Mouse (Mus musculus) cerebellum, adult 2 months (tissue): ENCODE results near the gene Cpsf6. TPM values are rescaled to one million over a fixed set of nuclear protein-coding genes. Genes with fewer than 3 reads are reported as not detected.

Experiments
- DNase-seq, 2 experiments: peaks; one replicate each; pipeline ENCODE4 v3.0.0; 2021
- H3K27ac ChIP-seq: fragments of 200-500 bp; 2 replicates; pipeline ENCODE4 v1.5.1; 2012; ENCODE audit warnings: low read length, control low read depth, inconsistent platforms; ENCODE audit not compliant: insufficient read depth
- H3K27me3 ChIP-seq: fragments of 200-500 bp; 2 replicates; pipeline ENCODE4 v1.6.1; 2012; ENCODE audit warnings: inconsistent platforms, mild to moderate bottlenecking, low read length, moderate library complexity; ENCODE audit not compliant: control insufficient read depth, insufficient read depth
- H3K4me1 ChIP-seq: fragments of 200-500 bp; 2 replicates; pipeline ENCODE4 v1.6.1; 2011; ENCODE audit warnings: low read length; ENCODE audit not compliant: control insufficient read depth, insufficient read depth
- H3K4me3 ChIP-seq: fragments of 200-500 bp; replicated peaks from 2 replicates; pipeline ENCODE3; 2011; ENCODE audit warnings: mild to moderate bottlenecking, low read depth, low read length, control low read depth; ENCODE audit not compliant: insufficient read depth
- CTCF ChIP-seq: fragments of 200-500 bp; IDR thresholded peaks from 2 replicates; pipeline ENCODE4 v1.5.1; 2011; ENCODE audit warnings: low read depth, mild to moderate bottlenecking, control low read depth, low read length, moderate library complexity, borderline replicate concordance; ENCODE audit not compliant: insufficient read depth
- POLR2A ChIP-seq: fragments of 200-500 bp; IDR thresholded peaks from 2 replicates; pipeline ENCODE4 v1.6.1; 2011; ENCODE audit warnings: low read length, control low read depth, borderline replicate concordance; ENCODE audit not compliant: insufficient read depth
- WGBS: fragments of 180-500 bp; shearing (Covaris S2); methylation state at CpG from one replicate; pipeline ENCODE4 v1.1.7; 2018; 5-methylcytosine and 5-hydroxymethylcytosine counted together
- polyA plus RNA-seq: library from polyadenylated mRNA; depleted of rRNA; stranded (reverse); fragments of >200 nt; gene quantifications from 2 replicates; pipeline ENCODE4 v1.2.3, GENCODE M21; 2012

Gene Cpsf6
- polyA plus RNA-seq, 1 experiment = 64.0 TPM

GRCm38 (mm10) chr10:117416095-117416494 is 36.3 kb upstream of the Cpsf6 start:
- 94% methylated on average over 9 of the region's 9 CpGs for WGBS
- TF ChIP-seq CTCF (no peak), POLR2A (no peak)
- DNase-seq = no peak
- no peak overlapping the region for H3K27ac ChIP-seq
- H3K4me1 ChIP-seq = no peaks in the 10 kb centered on the region
- no peak overlapping the region for H3K4me3 ChIP-seq
- H3K27me3 ChIP-seq = no peaks in the 10 kb centered on the region

GRCm38 (mm10) chr10:117415364-117416057 is 35.7 kb upstream of the Cpsf6 start:
- H3K4me3 ChIP-seq = no peak overlapping the region
- no peak overlapping the region for H3K27ac ChIP-seq
- no peak for DNase-seq
- TF ChIP-seq POLR2A (no peak), CTCF (no peak)
- WGBS = 95% methylated on average over 6 of the region's 6 CpGs
- no peaks in the 10 kb centered on the region for H3K4me1 ChIP-seq
- no peaks in the 10 kb centered on the region for H3K27me3 ChIP-seq

GRCm38 (mm10) chr10:117414726-117415125 is 34.9 kb upstream of the Cpsf6 start:
- no peaks in the 10 kb centered on the region for H3K27me3 ChIP-seq
- H3K4me1 ChIP-seq = no peaks in the 10 kb centered on the region
- 79% methylated on average over 1 of the region's 1 CpGs for WGBS
- H3K4me3 ChIP-seq = no peak overlapping the region
- no peak overlapping the region for H3K27ac ChIP-seq
- DNase-seq = no peak
- no peak for TF ChIP-seq CTCF

GRCm38 (mm10) chr10:117413562-117414527 is 34.0 kb upstream of the Cpsf6 start:
- Histone ChIP-seq H3K27me3 (no peaks in the 10 kb centered on the region), H3K27ac (no peak overlapping the region), H3K4me1 (no peaks in the 10 kb centered on the region), H3K4me3 (no peak overlapping the region)
- no peak for DNase-seq
- TF ChIP-seq CTCF = no peak
- no peak for TF ChIP-seq POLR2A
- WGBS = 68% methylated on average over 13 of the region's 13 CpGs

GRCm38 (mm10) chr10:117412474-117413057 is 32.8 kb upstream of the Cpsf6 start:
- Histone ChIP-seq H3K27ac (no peak overlapping the region), H3K27me3 (no peaks in the 10 kb centered on the region), H3K4me1 (no peaks in the 10 kb centered on the region), H3K4me3 (no peak overlapping the region)
- TF ChIP-seq POLR2A = no peak
- TF ChIP-seq CTCF = no peak
- WGBS = 91% methylated on average over 7 of the region's 7 CpGs
- no peak for DNase-seq

- 58% methylated on average over 16 of the region's 16 CpGs for WGBS
- TF ChIP-seq CTCF (no peak), POLR2A (no peak)
- Histone ChIP-seq H3K4me3 (no peak overlapping the region), H3K27me3 (no peaks in the 10 kb centered on the region), H3K4me1 (no peaks in the 10 kb centered on the region), H3K27ac (no peak overlapping the region)
- DNase-seq = no peak
Measured at GRCm38 (mm10) chr10:117411716-117412473, 32.1 kb upstream of the Cpsf6 start.

GRCm38 (mm10) chr10:117411131-117411530 is 31.3 kb upstream of the Cpsf6 start:
- no peak for DNase-seq
- Histone ChIP-seq H3K4me1 (no peaks in the 10 kb centered on the region), H3K4me3 (no peak overlapping the region), H3K27me3 (no peaks in the 10 kb centered on the region), H3K27ac (no peak overlapping the region)
- TF ChIP-seq POLR2A (no peak), CTCF (no peak)
- WGBS = 49% methylated on average over 6 of the region's 6 CpGs
